Mouse (Mus musculus) granulocyte monocyte progenitor cell, adult 5-6 weeks (primary cell): ENCODE measurements at regions not wholly inside any gene's neighbourhood (a gene's known extent, or its start where the extent isn't known, plus 50 kb on each side); places are given as distances from the start of the nearest gene placed in this dataset.

Experiments
- ATAC-seq: replicated peaks from 2 replicates; pipeline ENCODE4 v1.8.0; 2016; ENCODE audit warnings: mild to moderate bottlenecking, moderate TSS enrichment, inconsistent platforms; ENCODE audit not compliant: poor library complexity, severe bottlenecking

DNA sequence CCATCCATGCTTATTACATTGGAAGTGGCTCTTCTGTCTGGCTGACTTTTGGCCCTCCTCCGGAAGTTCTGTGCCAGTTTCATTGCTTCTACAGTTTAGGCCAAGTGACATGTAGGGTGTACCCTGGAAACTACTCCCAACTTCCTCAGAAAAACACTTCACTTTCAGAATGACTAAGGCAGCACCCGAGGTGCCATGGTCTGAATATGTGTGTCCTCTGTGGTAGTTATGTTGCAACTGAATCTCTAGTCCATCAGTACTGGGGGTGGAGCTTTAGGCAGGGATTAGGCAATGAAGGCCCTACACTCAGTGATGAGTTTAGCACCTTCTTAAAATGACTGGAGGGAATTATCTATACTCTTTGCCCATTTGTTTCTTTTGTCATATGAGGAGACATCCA, 981.0 kb upstream of the Lrrc6 start:
- peak; percentile 98 for ATAC-seq

DNA sequence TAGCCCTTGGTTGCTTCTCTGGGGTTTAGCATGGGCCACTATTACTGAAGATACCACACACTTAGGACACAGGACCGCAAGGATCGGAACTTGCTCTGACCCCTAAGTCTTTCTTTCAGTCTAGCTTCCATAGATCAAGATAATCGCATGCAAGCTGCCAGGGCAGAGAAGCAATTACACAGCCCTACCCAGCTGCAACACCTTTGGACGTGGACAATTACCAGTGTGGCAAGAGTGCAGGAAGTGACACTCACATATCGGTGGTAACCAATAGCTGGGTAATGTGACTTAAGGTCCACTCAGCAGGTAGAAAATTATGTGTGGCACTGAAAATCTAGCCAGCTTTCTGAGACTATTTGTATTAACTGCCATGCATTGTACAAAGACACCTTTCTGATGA, 973.6 kb upstream of the Lrrc6 start:
- ATAC-seq: no peak

GRCm38 (mm10) chr15:67472979-67473378, 972.3 kb upstream of the Lrrc6 start:
- no peak for ATAC-seq

GRCm38 (mm10) chr15:67471283-67471682, 970.6 kb upstream of the Lrrc6 start:
- no peak for ATAC-seq

- ATAC-seq: no peak
Observed at GRCm38 (mm10) chr15:67470036-67470435, 969.3 kb upstream of the Lrrc6 start.

- no peak for ATAC-seq
Observed at GRCm38 (mm10) chr15:67467404-67468345, 967.0 kb upstream of the Lrrc6 start.

DNA sequence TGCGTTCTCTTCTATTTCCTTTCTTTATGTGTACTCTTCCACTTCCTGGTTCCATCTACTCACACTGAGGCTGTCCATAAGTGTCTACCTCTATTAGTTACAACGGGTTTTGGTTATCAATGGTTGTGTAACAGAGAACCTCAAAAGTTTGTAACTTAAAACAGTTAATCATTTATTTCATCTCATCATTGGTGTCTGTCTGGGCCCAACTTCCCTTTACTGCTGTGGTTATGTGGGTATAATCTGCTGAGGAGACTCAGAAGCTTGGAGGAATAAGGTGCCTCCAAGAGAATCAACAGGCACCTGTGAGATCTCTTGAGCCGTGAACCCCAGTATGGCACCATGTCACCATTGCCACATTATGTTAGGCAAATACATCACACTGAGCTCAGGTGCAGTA, 962.2 kb upstream of the Lrrc6 start:
- ATAC-seq: peak; percentile 79

DNA sequence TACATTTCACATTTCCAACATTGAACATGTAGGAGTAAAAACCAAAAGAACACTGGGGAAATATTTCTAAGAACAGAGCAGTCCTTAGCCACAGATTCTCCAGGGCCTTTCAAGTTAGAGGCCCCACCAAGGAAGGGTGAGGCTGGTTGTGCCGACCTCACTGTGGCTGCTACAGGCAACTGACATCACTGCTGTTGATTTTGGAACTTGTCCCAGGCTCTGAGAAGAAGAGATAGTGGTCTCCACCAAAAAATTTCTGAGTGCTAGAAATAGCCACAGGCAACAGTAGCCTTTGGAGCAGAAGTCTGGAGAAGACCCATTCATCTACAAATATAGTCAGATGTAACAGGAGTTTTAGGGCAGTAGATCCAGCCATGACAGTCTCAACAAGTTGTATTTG, 959.7 kb upstream of the Lrrc6 start:
- ATAC-seq: no peak

GRCm38 (mm10) chr15:67434284-67434683, 933.6 kb upstream of the Lrrc6 start:
- ATAC-seq: peak; percentile 86

DNA sequence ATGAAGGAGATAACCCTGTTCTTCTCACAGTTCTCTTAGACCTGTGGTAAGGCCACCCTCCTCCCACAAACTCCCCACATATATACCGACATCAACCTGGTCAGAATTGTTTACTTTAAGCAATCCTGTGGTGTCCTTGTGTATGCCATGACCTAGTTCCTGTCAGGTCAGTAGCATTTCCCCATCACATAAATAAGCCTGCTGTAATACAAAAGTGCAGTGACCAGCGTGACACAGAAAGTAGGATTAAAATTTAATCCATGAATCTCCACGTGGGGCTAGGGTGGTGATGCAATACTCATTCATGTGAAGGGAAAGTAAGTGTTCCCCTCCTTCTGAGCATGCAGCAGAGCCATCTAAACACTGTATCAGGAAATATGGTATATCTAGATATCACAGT, 923.2 kb upstream of the Lrrc6 start:
- ATAC-seq: peak; percentile 90

DNA sequence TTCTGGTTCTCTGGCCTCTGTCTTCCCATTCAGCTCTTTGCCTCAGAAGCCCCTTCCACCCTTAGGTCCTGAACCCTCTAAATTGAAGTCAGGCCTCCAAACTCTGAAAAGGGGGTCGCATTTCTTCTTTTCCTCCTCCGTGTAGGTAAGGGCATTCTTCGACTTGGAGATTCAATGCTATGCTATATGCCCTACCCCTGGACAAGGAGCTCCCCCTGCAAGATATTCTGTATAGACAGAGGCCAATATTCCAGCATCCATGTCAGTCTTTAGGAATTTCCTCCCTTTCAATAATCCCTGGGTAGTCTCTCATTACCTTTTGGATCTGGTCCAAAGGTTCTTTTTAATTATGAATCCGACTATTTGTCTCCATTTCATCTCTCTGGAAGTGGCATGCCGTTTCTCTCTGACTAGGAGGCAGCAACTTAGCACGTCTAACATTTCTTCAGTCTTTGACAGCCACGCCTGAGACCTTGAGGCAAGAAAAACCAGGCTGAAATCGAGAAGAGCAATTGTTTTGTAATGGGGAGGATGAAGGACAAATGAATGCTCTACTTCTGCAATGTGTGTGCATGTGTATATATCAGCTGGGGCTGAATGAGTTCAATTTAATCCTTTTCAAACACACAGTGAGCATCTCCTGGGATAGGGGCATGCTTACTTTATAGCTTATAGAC, 921.7 kb upstream of the Lrrc6 start:
- ATAC-seq: no peak

DNA sequence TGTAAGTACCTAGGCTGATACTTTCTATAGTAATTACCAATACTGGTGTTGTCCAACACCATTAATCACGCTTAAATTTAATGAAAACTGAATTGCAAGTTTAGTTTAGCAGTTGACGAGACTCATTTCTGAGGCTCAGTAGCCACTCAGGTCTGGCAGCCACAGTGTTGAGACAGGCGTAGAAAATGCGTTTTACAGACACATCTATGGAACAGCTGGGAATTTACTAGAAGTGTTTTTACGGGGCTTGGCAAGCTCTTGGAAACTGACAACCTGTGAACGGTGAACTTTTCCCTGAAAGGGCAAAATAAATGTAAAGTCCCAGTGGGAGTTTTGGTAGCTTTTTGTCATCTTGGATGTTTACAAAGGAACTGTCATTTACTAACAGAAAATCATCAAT, 920.1 kb upstream of the Lrrc6 start:
- no peak for ATAC-seq

DNA sequence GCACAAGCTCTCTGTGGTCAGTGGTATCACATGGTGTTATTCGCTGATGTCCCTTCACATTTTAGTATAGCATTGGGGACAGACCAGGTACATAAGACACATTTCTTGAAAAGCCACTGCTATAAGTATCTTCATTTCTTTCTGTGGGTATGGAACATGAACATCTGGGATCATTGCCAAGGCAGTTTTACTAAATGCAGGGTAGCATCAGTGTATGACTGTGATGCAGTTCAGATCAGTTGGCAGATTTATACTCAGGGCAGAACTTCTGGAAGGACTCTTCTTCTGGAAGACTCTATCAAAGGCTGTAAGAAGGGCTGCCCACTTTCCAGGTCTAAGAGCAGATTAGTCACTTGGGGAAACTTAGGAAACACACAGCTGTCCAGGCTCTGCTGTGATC, 919.0 kb upstream of the Lrrc6 start:
- no peak for ATAC-seq

GRCm38 (mm10) chr15:67417742-67418163, 917.0 kb upstream of the Lrrc6 start:
- ATAC-seq: no peak

GRCm38 (mm10) chr15:67415840-67416239, 915.1 kb upstream of the Lrrc6 start:
- peak; percentile 34 for ATAC-seq

- peak; percentile 54 for ATAC-seq
Observed at GRCm38 (mm10) chr15:67414371-67414930, 913.7 kb upstream of the Lrrc6 start.

- ATAC-seq: no peak
Observed at GRCm38 (mm10) chr15:67413581-67413980, 912.9 kb upstream of the Lrrc6 start.

- no peak for ATAC-seq
Observed at GRCm38 (mm10) chr15:67412394-67412793, 911.7 kb upstream of the Lrrc6 start.

GRCm38 (mm10) chr15:67411657-67412056, 910.9 kb upstream of the Lrrc6 start:
- no peak for ATAC-seq

DNA sequence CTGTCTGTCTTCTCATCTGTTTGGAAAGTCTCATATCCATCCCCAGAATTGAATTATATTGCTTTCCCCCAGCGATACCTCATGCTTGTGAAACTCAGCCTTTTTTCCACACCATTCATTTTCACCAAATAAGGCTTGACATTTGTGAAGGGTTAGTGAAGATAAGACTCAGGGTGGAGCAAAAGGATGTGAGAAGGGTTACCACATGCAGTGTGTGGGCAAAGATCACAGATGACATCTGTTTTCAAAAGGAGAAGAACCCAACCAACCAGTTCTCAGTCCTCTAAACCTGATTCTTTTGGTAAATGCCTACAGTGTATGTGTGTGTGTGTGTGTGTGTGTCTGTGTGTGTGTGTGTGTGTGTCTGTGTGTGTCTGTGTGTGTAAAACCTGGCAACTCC, 909.3 kb upstream of the Lrrc6 start:
- peak; percentile 80 for ATAC-seq

DNA sequence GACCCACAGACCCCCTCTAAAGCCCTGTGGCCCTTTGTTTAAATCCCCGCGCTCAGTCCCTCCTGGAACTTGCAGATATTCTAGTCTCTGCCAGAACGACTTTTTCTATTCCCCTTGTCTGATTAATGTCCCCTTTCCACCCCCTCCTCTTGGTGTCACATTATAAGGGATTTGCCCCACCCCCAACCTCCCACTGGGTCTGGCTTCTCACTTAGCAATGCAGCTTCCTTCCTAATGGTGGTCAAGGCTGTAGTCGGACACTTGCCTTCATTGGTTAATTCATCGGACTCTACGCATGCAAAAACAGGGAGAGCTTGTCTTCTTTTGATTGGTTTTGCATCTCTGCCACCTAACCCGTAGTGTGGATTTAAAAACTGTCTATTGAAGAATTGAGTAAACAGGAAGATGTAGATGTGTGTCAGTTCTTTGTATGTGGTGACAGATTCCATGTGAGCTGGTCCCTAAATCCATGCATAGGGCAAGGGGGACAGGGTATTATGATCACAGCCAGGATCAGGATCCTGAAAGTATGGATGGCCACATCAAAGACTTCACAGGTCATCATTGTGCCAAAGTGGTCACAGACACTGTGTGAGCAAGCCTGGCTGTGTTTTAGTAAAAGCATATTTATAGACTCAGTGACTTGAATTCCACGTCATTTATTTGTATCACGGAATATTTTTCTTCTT, 908.3 kb upstream of the Lrrc6 start:
- ATAC-seq: no peak
